Mouse (Mus musculus): Measurements from ENCODE around the gene Trak1.

The Trak1 gene

GRCm38 (mm10) chr9:121391898-121392297, 94.6 kb downstream of the Trak1 start:
- DNase-seq (ENCODE audit: low read depth in 1 of 2, low spot score in 2 of 2): no peak

GRCm38 (mm10) chr9:121392427-121392826, 95.1 kb downstream of the Trak1 start:
- DNase-seq (ENCODE audit: low read depth in 1 of 2, low spot score in 2 of 2): no peak

- no peak for DNase-seq (ENCODE audit: low read depth in 1 of 2, low spot score in 2 of 2)
Measured at GRCm38 (mm10) chr9:121393104-121393503, 95.8 kb downstream of the Trak1 start.

DNA sequence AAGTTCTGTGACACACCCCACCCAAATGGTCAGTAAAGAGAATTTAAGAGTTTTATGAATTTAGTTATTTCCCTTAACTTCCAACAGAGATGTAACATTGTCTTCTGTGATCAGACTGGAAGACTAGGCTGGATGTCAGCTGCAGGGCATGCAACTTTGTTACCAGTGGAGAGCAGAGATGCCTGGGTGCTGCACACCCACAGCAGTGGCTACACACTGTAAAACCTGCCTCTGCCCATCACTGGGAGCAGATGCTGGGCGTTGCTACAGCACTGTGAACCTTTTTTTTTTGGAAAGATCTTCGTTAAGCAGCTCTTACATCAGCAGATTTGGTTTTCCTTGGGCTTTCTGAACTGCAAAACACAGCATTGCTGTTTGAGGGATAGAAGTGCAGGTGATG, 97.6 kb downstream of the Trak1 start:
- DNase-seq (ENCODE audit: low read depth in 1 of 2, low spot score in 2 of 2): no peak

- no peak for DNase-seq (ENCODE audit: low read depth in 1 of 2, low spot score in 2 of 2)
Measured at GRCm38 (mm10) chr9:121395812-121396211, 98.5 kb downstream of the Trak1 start.

DNA sequence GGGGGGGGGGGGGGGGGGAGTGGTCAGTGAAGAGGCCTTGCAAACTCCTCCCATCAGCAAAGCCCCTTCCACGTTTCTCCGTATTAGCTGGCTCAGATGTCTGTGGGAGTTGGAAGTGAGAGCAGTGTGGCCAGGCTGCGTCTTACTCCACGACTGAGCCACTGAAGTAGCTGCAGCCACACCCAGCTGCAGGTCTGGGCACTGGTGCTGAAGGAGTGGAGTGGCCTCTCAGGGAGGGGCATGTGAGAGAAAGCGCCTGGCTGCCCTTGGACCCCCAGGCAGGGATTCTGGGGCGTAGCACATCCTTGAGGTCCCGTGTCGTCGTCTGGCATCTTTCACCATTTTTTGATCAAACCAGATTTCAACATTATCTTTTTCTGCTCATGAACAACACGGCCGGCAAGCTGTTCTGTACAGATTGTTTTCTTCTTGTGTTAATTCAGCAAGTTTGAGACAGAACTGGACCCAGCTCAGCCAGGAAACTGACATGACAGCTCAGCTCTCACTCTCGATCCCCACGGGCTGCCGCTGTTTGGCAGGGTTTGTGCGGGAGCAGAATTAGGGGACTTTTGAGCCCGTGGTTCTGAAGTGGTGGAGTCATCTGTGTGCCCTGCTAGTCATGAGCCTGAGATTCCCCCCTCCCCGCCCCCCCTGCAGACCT, 100.9 kb downstream of the Trak1 start:
- no peak for DNase-seq (ENCODE audit: low read depth in 1 of 2, low spot score in 2 of 2)

DNA sequence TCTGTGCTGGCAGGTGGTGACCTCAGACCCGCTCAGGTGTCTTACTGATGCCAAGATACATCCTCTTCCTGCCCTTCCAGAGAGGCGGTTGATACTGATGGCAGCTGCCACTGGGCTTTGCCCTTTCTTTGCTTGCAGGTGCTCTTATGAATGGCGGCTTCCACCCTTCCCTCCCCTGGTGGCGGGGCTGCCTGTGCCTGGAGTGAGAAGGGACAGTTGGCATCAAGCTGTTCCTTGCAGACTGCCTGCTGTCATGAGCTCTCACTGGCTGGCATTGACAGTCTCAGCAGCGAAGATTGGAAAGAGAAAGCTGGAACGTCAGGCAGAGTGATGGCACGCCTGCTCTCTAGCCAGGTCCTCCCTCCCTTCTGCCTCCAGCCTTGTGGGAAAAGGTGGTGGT, 101.5 kb downstream of the Trak1 start:
- DNase-seq (ENCODE audit: low read depth in 1 of 2, low spot score in 2 of 2): no peak

DNA sequence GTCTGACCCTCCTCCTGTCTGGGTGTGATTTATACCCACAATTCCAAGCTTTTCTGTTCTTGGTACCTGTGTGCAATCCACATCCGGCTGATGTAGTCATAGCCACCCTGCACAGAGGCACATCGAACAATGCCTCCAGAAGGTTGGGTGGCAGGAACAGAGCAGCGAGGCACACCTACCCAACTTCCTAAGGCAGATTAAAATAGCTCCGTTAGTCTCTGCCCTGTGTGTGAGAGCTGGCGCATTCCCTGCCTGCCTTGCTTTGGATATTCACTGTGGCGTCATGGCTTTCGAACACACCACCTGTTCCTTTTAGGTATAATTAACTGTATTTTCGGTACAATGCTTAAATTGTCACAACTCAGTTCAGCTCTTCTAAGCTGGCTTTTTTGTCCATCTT, 103.3 kb downstream of the Trak1 start:
- no peak for DNase-seq (ENCODE audit: low read depth in 1 of 2, low spot score in 2 of 2)

DNA sequence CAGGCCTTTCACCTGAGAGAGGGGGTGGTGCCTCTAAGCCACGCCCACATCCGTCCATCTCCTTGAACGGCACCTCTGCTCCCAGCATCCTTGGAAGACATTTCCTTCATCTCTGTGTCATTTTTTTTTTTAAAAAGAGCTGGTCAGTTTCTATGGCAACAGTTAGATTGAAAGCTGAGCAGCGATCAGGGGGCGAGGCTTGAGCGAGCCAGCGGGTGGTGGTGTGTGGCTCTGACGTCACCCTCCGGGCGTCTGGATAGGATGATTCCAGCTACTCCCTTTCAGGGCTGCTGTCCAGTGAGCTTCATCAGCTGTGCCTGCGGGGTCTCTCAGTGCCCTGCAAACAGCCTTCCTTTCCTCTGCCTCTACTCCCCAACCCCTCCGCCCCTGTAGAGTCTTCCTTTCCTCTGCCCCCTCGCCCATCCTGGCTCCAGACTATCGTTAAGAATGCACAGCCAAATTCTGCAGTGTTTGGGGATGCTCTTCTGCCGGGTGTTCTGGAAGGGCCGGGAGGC, 105.9 kb downstream of the Trak1 start:
- DNase-seq (ENCODE audit: low read depth in 1 of 2, low spot score in 2 of 2): no peak

DNA sequence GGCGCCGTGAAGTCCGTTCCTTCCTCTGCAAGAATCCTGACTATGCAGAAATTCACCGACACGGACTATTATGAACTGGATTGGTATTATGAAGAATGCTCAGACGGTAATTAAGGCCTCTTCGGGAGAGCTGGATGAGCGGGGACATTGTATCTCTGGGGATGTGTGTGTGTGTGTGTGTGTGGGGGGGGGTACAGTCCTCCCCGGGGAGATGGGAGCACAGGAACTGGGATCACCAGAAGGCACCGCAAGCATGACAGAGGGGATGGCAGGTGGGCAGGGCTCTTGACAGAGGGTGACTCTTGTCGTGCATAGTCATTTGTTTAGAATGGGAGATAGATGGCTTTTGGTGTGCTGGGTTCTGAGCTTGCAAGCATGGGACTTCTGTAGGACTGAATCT, 106.4 kb downstream of the Trak1 start:
- DNase-seq (ENCODE audit: low read depth in 1 of 2, low spot score in 2 of 2): no peak

DNA sequence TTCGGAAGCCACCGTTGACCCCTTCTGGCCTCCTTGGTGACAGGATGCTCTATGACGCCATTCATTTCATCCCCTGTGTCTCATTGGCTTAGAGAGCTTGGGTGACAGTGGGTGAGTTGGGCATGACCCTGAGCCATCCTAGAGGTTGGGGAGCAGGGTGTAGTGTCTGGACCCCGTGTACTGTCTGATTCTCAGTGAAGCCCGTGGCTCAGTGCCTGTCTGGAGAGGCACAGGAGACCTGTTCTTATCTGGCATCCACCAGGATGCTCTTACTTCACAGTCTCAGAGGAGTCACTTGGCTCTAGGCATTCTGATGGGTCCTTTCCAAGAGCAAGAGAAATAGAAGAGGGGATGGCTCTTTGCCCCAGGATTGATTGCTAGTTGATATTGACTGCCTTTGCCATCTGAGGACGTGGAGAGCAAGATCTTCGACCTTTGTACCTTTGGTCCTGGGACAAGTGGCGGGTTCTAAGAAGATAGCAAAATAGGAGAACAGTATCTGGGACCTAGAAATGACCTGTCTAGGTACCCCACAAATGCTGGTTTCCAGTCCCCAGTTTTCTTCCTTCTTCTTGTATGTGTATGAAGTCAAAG, 107.9 kb downstream of the Trak1 start:
- no peak for DNase-seq (ENCODE audit: low read depth in 1 of 2, low spot score in 2 of 2)

DNA sequence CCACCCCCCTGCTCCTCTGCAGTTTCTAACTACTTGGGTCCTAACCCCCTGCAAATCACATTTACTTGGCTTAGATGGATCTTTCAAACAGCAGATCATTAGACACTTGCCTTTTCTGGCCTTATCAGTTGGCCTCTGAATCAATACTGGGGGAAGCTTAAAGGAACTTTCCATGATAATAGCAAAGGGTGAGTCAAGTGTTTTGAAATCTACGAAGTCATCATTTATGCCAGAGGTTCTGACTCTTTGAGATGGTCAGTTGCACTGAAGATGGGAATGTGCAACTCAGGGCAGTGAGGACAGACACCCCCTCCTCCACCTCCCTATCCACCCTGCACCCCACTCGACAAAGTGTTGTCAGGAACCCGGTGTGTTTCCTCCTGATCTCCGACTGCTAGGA, 108.5 kb downstream of the Trak1 start:
- no peak for DNase-seq (ENCODE audit: low read depth in 1 of 2, low spot score in 2 of 2)

DNA sequence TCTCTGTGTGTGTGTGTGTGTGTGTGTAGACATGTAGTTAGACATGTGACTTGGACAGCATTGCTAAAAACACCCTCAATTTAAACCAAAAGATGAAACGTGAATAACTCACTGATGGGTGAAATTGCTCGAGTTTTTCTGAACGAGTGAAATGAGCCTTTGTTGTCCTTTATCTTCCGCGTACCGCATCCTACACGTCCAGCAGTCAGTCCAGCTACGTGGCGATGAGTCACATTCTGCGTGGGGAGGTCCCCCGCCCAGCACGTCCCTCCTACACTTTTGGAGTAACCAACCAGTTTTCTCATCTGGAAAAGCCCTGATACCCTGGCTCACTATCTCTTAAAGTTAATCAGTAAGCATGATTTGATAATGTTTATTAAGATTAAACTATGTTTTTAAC, 116.9 kb downstream of the Trak1 start:
- no peak for DNase-seq (ENCODE audit: low read depth in 1 of 2, low spot score in 2 of 2)

- no peak for DNase-seq (ENCODE audit: low read depth in 1 of 2, low spot score in 2 of 2)
Measured at GRCm38 (mm10) chr9:121415626-121416241, 118.4 kb downstream of the Trak1 start.

GRCm38 (mm10) chr9:121416460-121416859, 119.2 kb downstream of the Trak1 start:
- DNase-seq (ENCODE audit: low read depth in 1 of 2, low spot score in 2 of 2): no peak

GRCm38 (mm10) chr9:121416872-121417637, 119.8 kb downstream of the Trak1 start:
- no peak for DNase-seq (ENCODE audit: low read depth in 1 of 2, low spot score in 2 of 2)

GRCm38 (mm10) chr9:121419011-121419410, 121.7 kb downstream of the Trak1 start:
- no peak for DNase-seq (ENCODE audit: low read depth in 1 of 2, low spot score in 2 of 2)

DNA sequence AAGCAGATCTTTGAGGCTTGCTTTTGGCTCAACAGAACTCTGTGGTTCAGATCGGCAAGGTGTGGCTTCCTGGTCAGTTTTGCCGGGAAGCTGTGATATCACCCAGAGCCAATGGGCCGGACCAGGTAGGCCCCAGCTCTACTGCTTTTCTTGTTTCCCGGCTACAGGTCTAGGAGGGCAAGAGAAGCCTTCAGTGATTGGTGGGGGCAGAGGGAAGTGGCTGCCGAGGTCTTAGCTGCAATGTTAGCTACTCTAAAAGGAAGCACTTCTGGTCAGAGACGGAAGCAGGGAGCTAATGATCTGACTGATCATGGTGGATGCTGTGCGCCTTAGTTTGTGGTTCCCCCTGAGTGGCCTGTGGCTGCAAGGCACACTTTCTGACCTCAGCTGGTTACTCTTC, 122.3 kb downstream of the Trak1 start:
- DNase-seq (ENCODE audit: low read depth in 1 of 2, low spot score in 2 of 2): no peak

DNA sequence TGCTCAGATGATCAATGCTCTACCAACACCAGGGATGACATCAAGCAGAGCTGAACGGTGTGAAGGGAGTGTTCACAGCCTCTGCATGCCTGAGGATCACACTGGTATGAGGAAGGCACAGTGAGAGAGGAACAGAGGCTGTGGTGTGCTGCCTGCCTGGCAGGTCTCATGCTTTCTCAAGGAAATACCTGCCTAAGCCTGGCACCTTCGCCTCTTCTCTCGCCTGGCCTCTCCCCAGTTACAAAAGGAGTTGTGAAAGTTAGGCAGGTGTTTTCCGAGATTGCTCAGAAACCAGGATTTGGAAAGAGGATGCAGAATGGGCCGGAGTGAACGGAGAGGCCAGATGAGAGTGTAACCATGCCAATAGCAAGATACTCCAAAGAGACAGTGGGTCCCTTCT, 123.5 kb downstream of the Trak1 start:
- no peak for DNase-seq (ENCODE audit: low read depth in 1 of 2, low spot score in 2 of 2)

- DNase-seq (ENCODE audit: low read depth in 1 of 2, low spot score in 2 of 2): no peak
Measured at GRCm38 (mm10) chr9:121422402-121422801, 125.1 kb downstream of the Trak1 start.

DNA sequence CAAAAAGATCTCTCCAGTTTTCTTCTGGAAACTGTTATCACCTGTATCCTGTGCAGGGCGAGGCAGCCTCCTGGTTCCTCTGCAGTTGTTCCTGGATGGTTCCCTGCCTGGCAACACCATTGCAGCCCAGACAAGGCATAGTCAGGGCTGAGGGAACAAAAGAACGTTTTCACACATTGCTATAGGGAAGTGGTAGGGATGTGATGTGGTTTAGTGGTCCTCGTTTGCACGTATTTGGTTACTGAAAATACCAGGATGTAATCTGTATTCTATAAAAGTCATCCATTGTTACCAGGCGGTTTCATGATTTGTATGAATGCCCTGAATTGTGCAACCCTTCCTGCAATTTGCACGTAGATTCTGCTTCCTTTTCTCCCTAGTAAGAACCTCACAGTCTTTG, 126.3 kb downstream of the Trak1 start:
- DNase-seq (ENCODE audit: low read depth in 1 of 2, low spot score in 2 of 2): no peak
